Mouse (Mus musculus) ES-Bruce4 (cell line): ENCODE measurements around the gene Pym1.

Experiments
- CTCF ChIP-seq: IDR thresholded peaks from one replicate; pipeline ENCODE4 v1.8.1; 2011; ENCODE audit warnings: low read depth, low read length
- POLR2A ChIP-seq: IDR thresholded peaks from one replicate; pipeline ENCODE4 v1.8.1; 2011; ENCODE audit warnings: low read length; ENCODE audit not compliant: insufficient read depth

GRCm38 (mm10) chr10:128807018-128807417, 59.3 kb downstream of the Pym1 start:
- TF ChIP-seq POLR2A = no peak
- no peak for TF ChIP-seq CTCF
